Mouse (Mus musculus) hindbrain, embryonic 14.5 days (tissue): ENCODE results near the gene Grm4. TPM values are rescaled to one million over a fixed set of nuclear protein-coding genes. Genes with fewer than 3 reads are reported as not detected.
A peak's percentile ranks its signal among the peaks of the same experiment; 100 is the strongest.

Source experiments
- ATAC-seq: fragments of 200-750 bp; cut with Nextera tagmentation; 2 replicates; pipeline ENCODE4 v1.8.0; 2017; ENCODE audit warnings: moderate number of reproducible peaks, mild to moderate bottlenecking, moderate TSS enrichment, moderate library complexity; ENCODE audit not compliant: low FRiP score
- DNase-seq: peaks from one replicate; pipeline ENCODE4 v3.0.0-alpha.2; 2015; ENCODE audit warnings: low spot score
- H3K27ac ChIP-seq: fragments of 300-500 bp; sonication (generic); 2 replicates; pipeline ENCODE4 v1.5.1; 2014; ENCODE audit warnings: mild to moderate bottlenecking, moderate library complexity
- H3K27me3 ChIP-seq: fragments of 300-500 bp; sonication (generic); 2 replicates; pipeline ENCODE4 v1.6.1; 2014; ENCODE audit warnings: mild to moderate bottlenecking, low read length, mixed read lengths; ENCODE audit not compliant: control insufficient read depth, insufficient read depth
- H3K36me3 ChIP-seq: fragments of 300-500 bp; sonication (generic); replicated peaks from 2 replicates; pipeline ENCODE4 v1.6.1; 2014; ENCODE audit not compliant: control insufficient read depth, insufficient read depth
- H3K4me1 ChIP-seq: fragments of 300-500 bp; sonication (generic); replicated peaks from 2 replicates; pipeline ENCODE4 v1.6.1; 2014; ENCODE audit warnings: antibody characterized with exemption, low read length, mixed read lengths; ENCODE audit not compliant: control insufficient read depth, insufficient read depth
- H3K4me2 ChIP-seq: fragments of 300-500 bp; sonication (generic); replicated peaks from 2 replicates; pipeline ENCODE4 v1.6.1; 2014; ENCODE audit warnings: mild to moderate bottlenecking, moderate library complexity
- H3K4me3 ChIP-seq: fragments of 300-500 bp; sonication (generic); replicated peaks from 2 replicates; pipeline ENCODE4 v1.5.1; 2014; ENCODE audit warnings: mild to moderate bottlenecking, low read length
- H3K9ac ChIP-seq: fragments of 300-500 bp; sonication (generic); 2 replicates; pipeline ENCODE4 v1.6.1; 2014
- H3K9me3 ChIP-seq: fragments of 300-500 bp; sonication (generic); 2 replicates; pipeline ENCODE4 v1.6.1; 2016; ENCODE audit warnings: low read length; ENCODE audit not compliant: control insufficient read depth
- WGBS: fragments of 180-500 bp; shearing (Covaris S2); extraction: QIAGEN DNeasy Blood & Tissue Kit; methylation state at CpG from one replicate; pipeline ENCODE4 v1.1.7; 2014; 5-methylcytosine and 5-hydroxymethylcytosine counted together
- polyA plus RNA-seq: library from polyadenylated mRNA; unstranded; fragments of >200 nt; fragmentation: Nextera tagmentation; extraction: Ambion mirVana; gene quantifications from 2 replicates; pipeline ENCODE4 v1.2.1, GENCODE M21; 2014

Gene Grm4
- polyA plus RNA-seq, 1 experiment from 2014 or later: 9.0 TPM

GRCm38 (mm10) chr17:27534718-27535117 is 13.5 kb upstream of the Grm4 start:
- H3K9me3 ChIP-seq: no peaks in the 10 kb centered on the region
- peaks cover 2% of the 10 kb centered on the region; the same call in 1 of the 2 replicates for H3K4me1 ChIP-seq
- no peak overlapping the region for H3K27ac ChIP-seq
- peak; percentile 96 for DNase-seq
- no peaks in the 10 kb centered on the region for H3K36me3 ChIP-seq
- peak; percentile 70; the same call in 1 of the 2 replicates for ATAC-seq
- H3K4me3 ChIP-seq: no peak overlapping the region
- peak overlapping the region; percentile 28; the same call in 1 of the 2 replicates for H3K4me2 ChIP-seq
- H3K27me3 ChIP-seq: no peaks in the 10 kb centered on the region
- no peak overlapping the region for H3K9ac ChIP-seq
- 6% methylated on average over 10 of the region's 10 CpGs for WGBS

DNA sequence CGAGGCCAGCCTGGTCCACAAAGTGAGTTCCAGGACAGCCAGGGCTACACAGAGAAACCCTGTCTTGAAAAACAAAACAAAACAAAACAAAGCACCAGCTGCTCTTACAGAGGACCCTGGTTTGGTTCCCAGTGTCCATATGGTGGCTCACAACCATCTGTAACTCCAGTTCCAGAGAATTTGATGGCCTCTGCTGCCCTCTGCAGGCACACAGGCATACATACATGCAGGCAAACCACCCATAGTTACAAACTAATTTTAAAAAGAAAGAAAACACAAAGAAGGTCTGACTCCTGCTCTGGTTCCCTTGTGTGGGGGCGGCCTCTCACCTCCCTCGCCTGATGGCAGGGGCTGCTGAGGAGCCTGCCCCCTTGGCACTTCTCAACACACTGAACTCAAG is 12.2 kb upstream of the Grm4 start:
- DNase-seq (no peak), ATAC-seq (no peak)
- no peak overlapping the region for H3K27ac ChIP-seq
- H3K27me3 ChIP-seq: no peaks in the 10 kb centered on the region
- H3K36me3 ChIP-seq: no peaks in the 10 kb centered on the region
- no peak overlapping the region for H3K4me2 ChIP-seq
- H3K9me3 ChIP-seq: no peaks in the 10 kb centered on the region
- peaks cover 2% of the 10 kb centered on the region; the same call in 1 of the 2 replicates for H3K4me1 ChIP-seq
- WGBS: 88% methylated on average over 3 of the region's 3 CpGs
- no peak overlapping the region for H3K9ac ChIP-seq
- no peak overlapping the region for H3K4me3 ChIP-seq

- no peak overlapping the region for H3K9ac ChIP-seq
- no peak for ATAC-seq
- no peak overlapping the region for H3K27ac ChIP-seq
- no peaks in the 10 kb centered on the region for H3K36me3 ChIP-seq
- peaks cover 2% of the 10 kb centered on the region; the same call in 1 of the 2 replicates for H3K4me1 ChIP-seq
- no peak overlapping the region for H3K4me3 ChIP-seq
- H3K4me2 ChIP-seq: no peak overlapping the region
- 93% methylated on average over 8 of the region's 8 CpGs for WGBS
- DNase-seq: no peak
- no peaks in the 10 kb centered on the region for H3K9me3 ChIP-seq
- H3K27me3 ChIP-seq: no peaks in the 10 kb centered on the region
These were observed 10.9 kb upstream of the Grm4 start for GRCm38 (mm10) chr17:27532095-27532494.

GRCm38 (mm10) chr17:27528767-27529166 is 7.6 kb upstream of the Grm4 start:
- Histone ChIP-seq H3K27ac (no peak overlapping the region), H3K36me3 (no peaks in the 10 kb centered on the region), H3K9ac (no peak overlapping the region), H3K4me2 (no peak overlapping the region), H3K4me3 (no peak overlapping the region), H3K9me3 (no peaks in the 10 kb centered on the region), H3K27me3 (no peaks in the 10 kb centered on the region), H3K4me1 (no peaks in the 10 kb centered on the region)
- no peak for DNase-seq
- WGBS: 56% methylated on average over 5 of the region's 5 CpGs
- no peak for ATAC-seq

GRCm38 (mm10) chr17:27528030-27528429 is 6.8 kb upstream of the Grm4 start:
- 53% methylated on average over 8 of the region's 8 CpGs for WGBS
- Histone ChIP-seq H3K9ac (no peak overlapping the region), H3K4me1 (no peaks in the 10 kb centered on the region), H3K9me3 (no peaks in the 10 kb centered on the region), H3K27ac (no peak overlapping the region), H3K36me3 (no peaks in the 10 kb centered on the region), H3K4me2 (no peak overlapping the region), H3K27me3 (no peaks in the 10 kb centered on the region), H3K4me3 (no peak overlapping the region)
- DNase-seq: no peak
- no peak for ATAC-seq

DNA sequence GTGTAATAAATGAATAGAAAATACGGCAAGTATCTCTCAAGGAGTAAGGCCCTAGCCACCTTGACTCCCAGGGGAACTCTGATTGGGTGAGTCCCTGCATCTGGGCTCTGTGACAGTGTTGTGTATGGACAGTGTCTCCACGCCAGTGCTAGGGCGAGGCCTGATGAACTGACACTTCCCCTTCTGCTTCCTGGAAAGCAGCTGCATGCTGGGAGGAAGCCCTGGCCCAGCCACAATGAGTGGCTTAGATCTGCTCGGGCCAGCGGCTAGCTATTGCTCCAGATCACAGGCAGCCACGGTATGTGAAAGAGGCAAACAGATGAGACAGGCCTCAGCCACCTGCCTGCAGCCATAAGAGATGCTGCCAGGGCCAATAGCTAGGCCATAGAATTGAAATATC is 6.0 kb upstream of the Grm4 start:
- ATAC-seq (no peak), DNase-seq (no peak)
- Histone ChIP-seq H3K27me3 (no peaks in the 10 kb centered on the region), H3K36me3 (no peaks in the 10 kb centered on the region), H3K4me3 (no peak overlapping the region), H3K9me3 (no peaks in the 10 kb centered on the region), H3K4me1 (no peaks in the 10 kb centered on the region), H3K4me2 (no peak overlapping the region), H3K27ac (no peak overlapping the region), H3K9ac (no peak overlapping the region)
- 71% methylated on average over 6 of the region's 6 CpGs for WGBS

DNA sequence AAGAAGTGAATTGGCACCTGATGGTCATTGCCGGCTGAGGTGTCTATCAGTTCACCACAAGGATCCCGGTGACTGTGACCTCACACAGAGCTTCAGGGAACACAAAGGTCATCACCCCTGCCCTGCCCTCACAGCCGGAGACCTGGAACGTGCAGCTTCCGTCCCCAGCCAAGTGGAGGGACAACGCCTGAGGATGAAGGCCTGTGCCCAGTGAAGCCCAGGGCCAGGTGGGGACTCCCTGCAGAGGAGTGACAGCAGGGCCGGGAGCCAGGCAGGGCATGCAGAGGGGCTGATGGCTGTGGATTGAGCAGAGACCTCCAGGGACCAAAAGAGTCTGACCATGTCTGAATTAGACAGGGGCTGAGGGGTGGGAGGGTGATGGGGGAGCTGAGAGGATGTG is 1.9 kb upstream of the Grm4 start:
- 52% methylated on average over 7 of the region's 7 CpGs for WGBS
- DNase-seq (no peak), ATAC-seq (no peak)
- peaks cover 15% of the 10 kb centered on the region; the same call in 1 of the 2 replicates for H3K4me1 ChIP-seq
- no peaks in the 10 kb centered on the region for H3K9me3 ChIP-seq
- H3K27me3 ChIP-seq: peaks cover 10% of the 10 kb centered on the region; the same call in 1 of the 2 replicates
- no peaks in the 10 kb centered on the region for H3K36me3 ChIP-seq
- no peak overlapping the region for H3K27ac ChIP-seq
- no peak overlapping the region for H3K9ac ChIP-seq
- H3K4me2 ChIP-seq: no peak overlapping the region
- H3K4me3 ChIP-seq: no peak overlapping the region

DNA sequence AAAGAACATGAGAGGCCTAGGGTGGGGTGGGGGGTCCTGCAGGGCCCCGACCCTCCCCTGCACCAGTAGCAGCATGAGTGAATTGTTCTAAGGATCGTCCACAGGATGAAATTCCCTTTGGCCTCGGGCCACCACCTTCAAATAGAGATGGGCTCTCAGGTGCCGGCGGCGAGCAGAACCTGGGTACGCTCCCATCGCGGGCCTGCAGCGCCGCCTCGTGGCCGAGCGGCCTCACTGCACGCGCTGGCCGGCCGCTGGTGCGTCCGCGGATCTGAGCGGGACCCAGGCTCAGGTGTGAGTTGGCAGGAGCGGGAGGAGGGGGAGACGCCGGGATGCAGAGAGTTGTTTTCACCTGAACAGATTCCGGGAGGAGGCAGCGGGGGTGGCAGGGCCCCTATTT is 646 bp downstream of the Grm4 start:
- no peak overlapping the region for H3K9ac ChIP-seq
- H3K4me3 ChIP-seq: no peak overlapping the region
- no peak for ATAC-seq
- no peak overlapping the region for H3K27ac ChIP-seq
- H3K36me3 ChIP-seq: no peaks in the 10 kb centered on the region
- peaks cover 15% of the 10 kb centered on the region; the same call in 1 of the 2 replicates for H3K4me1 ChIP-seq
- H3K27me3 ChIP-seq: peaks cover 10% of the 10 kb centered on the region; the same call in 1 of the 2 replicates
- peak overlapping the region; percentile 41 for H3K4me2 ChIP-seq
- DNase-seq: peak; percentile 83
- no peaks in the 10 kb centered on the region for H3K9me3 ChIP-seq
- 0% methylated on average over 27 of the region's 27 CpGs for WGBS

DNA sequence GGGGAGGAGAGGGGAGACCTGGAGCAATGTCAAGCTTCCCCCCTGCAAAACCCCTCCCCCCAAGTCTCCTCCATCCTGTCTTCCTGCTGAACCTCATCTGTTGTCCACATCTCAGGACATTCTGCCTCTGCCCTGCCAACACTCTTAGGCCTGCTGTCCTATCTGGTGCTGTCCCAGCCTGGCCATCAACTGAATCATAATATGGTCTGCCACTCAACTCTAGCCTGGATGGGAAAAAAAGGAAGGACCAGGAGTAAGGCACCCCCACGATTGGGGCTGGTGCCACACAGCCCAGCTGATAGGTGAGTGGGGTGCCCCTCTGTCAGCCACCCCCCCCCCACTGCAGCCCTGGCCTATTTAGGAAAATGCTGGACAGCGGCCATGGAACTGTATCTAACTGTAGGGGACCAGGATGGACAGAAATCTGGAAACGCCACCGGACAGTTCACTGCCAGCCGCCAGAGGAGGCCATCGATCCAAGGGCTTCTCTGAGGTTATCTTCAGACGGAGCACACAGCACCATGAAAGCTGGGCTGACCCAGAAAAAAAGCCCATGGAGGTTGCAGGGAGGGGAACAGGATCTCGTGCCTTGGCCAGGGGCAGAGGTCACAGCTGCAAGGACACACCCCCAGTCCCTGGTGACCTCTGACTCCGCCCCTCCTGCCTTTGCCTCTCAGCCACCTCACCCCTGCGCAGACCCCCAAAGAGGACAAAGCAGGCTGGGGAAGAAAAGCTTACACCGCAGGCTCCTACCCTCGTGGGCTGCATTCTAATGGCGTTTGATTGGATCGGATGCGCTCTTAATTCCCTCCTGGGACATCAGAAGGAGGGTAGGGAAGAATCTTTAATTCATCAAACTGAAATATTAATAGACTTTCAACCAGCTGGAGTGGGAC is 2.3 kb downstream of the Grm4 start:
- Histone ChIP-seq H3K4me3 (no peak overlapping the region), H3K27ac (0 out of 2 replicates have a peak overlapping the region, but pooled peaks have one; percentile 14), H3K27me3 (peaks cover 14% of the 10 kb centered on the region), H3K9me3 (no peaks in the 10 kb centered on the region), H3K4me1 (peaks cover 15% of the 10 kb centered on the region; the same call in 1 of the 2 replicates), H3K36me3 (no peaks in the 10 kb centered on the region), H3K4me2 (no peak overlapping the region), H3K9ac (no peak overlapping the region)
- no peak for DNase-seq
- WGBS: 15% methylated on average over 15 of the region's 15 CpGs
- ATAC-seq: no peak
